Mouse (Mus musculus) urinary bladder, postnatal 4 days (tissue): ENCODE results near the gene Rad17.

Experiments used
- DNase-seq, 2 experiments: peaks; one replicate each; pipeline ENCODE4 v3.0.0; 2021 to 2022; ENCODE audit warnings: low spot score in 2 of 2

Gene Rad17

GRCm38 (mm10) chr13:100616181-100617087 lies 34.4 kb downstream of the Rad17 start, which contains the start of gene Marveld2:
Gene Marveld2, minus strand, starts transcription at chr13:100616971.
- peak in 1 of 2 experiments; percentile 42 for DNase-seq

DNA sequence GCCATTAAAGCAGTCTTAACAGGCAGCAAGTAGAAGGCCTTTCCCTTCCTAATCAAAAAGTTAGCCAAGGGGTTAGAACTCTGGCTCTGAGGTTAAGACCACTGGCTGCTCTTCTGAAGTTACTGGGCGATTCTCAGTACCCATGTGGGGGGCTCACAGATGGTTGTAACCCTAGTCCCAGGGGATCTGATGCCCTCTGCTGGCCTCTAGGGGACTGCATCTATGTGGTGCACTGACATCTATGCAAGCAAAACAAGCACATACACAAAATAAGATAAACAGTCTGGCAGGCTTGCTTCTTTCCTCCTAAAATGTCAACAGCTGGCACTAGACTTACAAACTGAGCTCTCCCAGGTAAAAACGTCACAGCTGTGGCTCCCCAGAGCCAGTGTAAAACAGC lies 37.9 kb downstream of the Rad17 start:
- no peak for DNase-seq

- no peak for DNase-seq
Observed at GRCm38 (mm10) chr13:100612251-100612650, 38.6 kb downstream of the Rad17 start.

- DNase-seq = no peak
Observed at GRCm38 (mm10) chr13:100611266-100611665, 39.6 kb downstream of the Rad17 start.

DNA sequence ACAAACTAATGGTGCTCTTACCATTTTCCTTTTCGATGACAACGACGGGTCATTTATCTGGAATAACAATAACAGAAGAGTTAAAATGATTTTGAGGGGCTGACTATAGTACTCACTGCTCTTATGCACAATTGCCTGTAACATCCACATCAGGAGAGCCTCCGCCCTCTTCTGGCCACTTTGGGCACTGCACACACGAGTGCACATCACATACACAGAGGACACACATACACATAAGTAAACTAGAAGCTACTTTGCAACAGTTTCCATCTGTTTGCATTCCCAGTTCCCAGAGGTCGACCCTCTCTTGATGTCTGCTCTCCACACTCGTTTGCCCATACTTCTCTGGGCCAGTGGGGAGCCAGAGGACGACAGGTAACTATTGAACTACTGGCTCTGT lies 43.1 kb downstream of the Rad17 start:
- no peak for DNase-seq

DNA sequence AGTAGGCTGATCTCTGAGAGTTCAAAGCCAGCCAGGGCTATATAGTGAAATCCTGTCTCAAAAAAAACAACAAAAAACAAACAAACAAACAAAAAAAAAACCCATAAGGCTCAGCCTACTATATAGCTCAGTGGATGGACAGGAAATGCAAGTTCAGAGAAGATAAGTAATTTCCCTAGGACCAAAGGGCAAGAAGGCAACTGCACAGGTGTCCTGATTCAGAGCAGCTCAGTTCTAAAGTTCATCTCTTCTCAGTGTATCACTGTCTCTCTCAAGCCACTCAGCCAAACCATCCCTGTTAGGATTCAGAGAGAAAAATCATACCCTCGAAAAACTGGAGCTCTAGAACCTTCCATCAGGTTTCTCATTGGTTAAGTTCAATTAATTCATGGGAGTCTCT lies 45.0 kb downstream of the Rad17 start:
- DNase-seq = no peak

DNA sequence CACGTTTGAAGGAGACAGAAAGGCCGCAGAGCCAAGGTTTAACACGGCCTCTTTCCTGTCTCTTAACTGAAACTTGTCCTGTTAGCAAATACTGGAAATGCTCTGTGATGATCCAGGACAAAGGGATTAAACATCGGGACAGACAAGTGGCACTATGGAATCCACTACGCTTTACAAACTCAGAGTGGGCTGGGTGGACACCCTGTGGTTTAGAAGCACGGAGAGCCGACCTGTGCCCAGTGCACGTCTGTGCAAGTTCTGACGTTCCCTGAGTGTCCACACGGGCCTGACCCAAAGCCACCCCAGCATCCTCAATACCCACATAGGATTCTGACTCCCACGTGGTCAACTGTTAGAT lies 47.1 kb downstream of the Rad17 start:
- DNase-seq = no peak

- no peak for DNase-seq
Observed at GRCm38 (mm10) chr13:100603031-100603737, 47.7 kb downstream of the Rad17 start.

- DNase-seq = no peak
Observed at GRCm38 (mm10) chr13:100602239-100602902, 48.5 kb downstream of the Rad17 start.

GRCm38 (mm10) chr13:100601034-100601433 lies 49.8 kb downstream of the Rad17 start:
- no peak for DNase-seq

DNA sequence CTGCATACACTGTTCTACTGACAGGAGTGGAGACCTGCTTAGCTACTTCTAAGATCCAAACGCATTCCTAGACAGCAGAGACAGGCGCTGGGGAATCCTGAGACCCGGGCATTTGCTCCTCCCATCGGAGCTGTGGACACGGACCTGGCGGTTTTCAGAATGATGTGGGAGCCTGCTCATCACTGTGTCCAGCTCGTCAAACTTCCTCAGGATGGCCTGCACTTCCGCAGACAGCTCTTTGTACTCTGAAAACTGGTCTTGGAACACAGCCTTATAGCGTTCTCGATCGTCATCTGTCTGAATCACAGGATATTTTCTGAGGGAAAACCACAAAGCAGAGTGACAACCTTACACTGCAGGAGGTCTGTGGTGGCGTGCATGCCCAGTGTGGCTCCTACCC lies 50.5 kb downstream of the Rad17 start:
- no peak for DNase-seq

GRCm38 (mm10) chr13:100597284-100597683 lies 53.6 kb downstream of the Rad17 start:
- DNase-seq = no peak

DNA sequence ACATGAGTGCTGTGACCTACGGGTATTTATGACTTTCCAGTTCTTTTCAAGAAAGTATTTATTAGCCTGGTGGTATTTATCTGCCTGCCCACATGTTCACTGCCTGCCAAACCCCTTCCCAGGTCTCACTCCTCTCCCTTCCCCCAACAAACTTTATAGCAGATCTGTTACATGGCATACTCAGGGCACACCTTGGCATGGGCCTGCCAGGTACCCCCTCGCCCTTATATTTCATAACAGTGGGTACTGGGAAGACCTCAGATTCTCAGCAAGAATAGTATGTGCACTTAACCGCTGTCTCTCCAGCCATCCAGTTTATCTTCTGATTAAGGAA lies 55.3 kb downstream of the Rad17 start:
- no peak for DNase-seq

DNA sequence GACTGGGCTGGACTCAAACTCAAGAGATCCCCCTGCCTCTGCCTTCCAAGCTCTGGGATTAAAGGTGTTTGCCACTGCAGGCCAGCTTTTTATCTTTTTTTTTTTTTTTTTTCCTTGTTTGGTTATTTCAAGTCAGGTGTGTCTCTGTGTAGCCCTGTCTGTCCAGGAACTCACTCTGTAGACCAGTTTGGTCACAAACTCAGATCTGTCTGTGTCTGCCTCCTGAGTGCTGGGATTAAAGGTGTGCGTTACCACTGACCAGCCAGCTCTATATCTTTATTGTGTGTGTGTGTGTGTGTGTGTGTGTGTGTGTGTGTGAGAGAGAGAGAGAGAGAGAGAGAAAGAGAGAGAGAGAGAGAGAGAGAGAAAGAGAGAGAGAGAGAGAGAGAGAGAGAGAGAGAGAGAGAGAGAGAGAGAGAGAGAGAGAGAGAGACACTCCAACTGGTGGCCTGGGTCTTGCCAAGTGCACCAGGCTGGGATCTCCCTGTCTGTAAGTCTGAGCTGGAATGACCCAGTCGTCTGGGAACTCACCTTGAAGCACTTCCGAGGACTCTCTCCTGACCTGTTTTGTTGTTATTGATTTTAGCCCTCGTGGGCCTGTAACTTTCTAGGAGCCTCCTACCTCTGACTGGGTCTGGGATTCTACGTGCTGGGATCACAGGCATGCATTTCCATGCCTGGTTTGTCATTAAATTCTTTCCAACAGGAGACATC lies 55.9 kb downstream of the Rad17 start:
- DNase-seq = no peak

GRCm38 (mm10) chr13:100594041-100594792 lies 56.6 kb downstream of the Rad17 start:
- DNase-seq = no peak

DNA sequence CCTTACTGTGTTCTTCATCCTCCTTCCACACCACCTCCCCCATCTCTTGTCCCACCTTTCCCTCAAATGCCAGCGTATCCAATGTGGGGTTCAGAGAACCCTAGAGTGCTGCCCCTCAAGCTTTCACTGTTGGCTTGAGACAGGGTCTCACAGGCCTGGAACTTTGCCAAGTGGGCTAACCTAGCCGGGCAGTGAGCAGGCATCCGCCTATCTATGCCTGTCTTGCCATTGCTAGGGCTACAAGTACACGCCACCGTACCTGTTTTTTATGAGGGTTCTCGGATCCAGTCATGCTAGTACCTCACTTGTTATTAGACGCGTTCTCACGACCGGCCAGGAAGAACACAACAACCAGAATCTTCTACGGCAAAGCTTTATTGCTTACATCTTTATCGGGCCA lies 62.2 kb downstream of the Rad17 start:
- DNase-seq = no peak

DNA sequence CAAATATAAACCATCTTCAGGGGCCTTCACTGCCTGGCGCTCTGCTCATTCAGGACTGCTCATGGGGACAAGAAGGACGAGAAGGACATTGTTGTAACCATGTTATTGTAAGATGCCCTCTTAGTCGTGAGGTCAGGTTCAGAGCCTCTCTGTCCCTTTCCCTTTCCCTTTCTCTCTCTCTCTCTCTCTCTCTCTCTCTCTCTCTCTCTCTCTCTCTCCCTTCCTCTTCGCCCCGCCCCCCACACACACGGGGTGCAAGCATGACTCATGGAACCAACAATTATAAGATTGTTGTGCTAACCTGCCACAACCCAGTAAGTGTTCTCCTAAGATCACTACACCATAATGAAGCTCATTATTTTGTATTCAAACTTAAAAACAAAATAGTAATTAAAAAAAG lies 68.7 kb downstream of the Rad17 start:
- no peak for DNase-seq

DNA sequence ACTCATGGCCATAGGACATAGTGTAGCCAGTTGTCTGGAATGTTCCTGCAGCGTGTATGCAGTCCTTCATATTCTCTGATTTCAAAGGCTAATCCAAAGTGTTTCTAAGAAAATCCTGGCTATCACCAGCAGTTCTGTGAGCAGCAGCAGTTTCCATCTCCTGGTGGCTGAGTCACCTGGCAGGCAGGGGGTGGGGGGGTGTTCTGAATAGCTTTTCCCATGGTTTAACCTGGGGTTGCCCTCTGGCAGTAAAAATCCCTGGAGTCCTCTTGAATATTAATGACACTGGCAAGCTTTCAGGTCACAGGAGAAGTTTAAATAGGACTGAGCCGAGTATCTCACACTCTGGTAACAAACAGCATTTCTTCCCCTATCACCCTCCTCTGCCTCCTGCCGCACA lies 69.2 kb downstream of the Rad17 start:
- DNase-seq = no peak

DNA sequence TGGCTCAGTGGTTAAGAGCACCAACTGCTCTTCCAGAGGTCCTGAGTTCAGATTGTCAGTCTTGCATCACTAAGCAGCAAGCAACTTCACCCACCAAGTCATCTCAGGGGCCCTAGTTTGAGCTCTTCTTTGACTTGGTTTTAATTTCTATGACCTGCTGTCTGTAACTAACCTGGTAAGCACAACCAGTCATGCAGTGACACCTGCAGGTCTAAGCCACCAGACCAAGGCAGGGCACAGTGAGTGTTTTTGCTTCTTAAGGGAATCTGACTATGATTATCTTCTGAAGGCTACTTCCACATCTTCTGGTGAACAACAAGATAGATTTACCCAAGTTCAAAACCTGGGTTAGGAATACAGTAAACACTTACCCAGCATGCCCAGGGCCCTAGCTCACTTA lies 70.9 kb downstream of the Rad17 start:
- DNase-seq = no peak

GRCm38 (mm10) chr13:100579220-100579619 lies 71.6 kb downstream of the Rad17 start:
- DNase-seq = no peak

DNA sequence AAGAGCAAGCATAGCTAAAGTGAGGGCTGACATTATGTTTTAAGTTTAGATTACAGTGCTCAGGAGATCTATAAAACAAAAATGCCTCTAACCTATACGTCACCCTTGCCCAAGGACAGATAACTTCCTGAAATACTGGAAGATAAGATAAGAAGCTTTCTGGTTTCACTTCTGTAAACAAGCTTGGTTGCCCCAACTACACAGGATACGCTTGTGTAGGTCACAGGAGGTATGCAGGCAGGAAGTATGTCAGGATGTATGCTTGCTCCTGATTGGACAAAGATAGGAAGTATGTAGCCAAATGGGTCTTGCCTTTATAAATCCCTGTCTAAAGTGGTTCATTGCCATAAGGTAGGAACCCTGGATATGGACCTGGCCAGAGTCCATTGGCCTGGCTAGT lies 74.9 kb downstream of the Rad17 start:
- no peak for DNase-seq
